Mouse (Mus musculus): ENCODE measurements around the gene Itch. TPM values are rescaled to one million over a fixed set of nuclear protein-coding genes. Genes with fewer than 3 reads are reported as not detected.
"Not testable (repeated sequence)": the region's sequence is repeated elsewhere in the genome, so short reads cannot be mapped to it uniquely, and the experiment has no call there.

Itch gene
- polyA plus RNA-seq, 1 experiment from 2014 or later: 18.4 TPM

DNA sequence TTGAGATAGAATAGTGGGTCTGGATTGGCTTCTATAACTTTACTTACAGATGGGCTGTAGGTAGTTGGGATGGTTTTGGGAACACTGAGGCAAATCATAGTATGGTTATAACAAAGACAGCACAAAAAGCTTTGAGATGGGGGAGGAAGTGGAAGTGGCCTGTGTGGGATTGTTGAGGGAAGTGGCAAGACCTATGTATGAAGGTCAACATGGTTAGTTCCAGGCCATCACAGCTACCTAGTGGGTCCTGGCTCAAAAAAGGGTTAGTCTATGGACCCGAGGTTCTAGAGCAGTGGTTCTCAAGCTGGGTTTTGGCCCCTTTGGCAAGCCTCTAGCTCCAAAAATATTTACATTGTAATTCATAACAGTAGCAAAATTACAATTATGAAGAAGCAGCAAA is 2.2 kb downstream of the Itch start:
- H3K27me3 ChIP-seq (ENCODE audit: control insufficient read depth, insufficient read depth, low read length): no peaks in the 10 kb centered on the region
- ATAC-seq (ENCODE audit: low FRiP score, low TSS enrichment): no peak
- H3K27ac ChIP-seq (replicated peaks): no peak overlapping the region
- H3K36me3 ChIP-seq (ENCODE audit: control insufficient read depth, insufficient read depth, low read length): no peaks in the 10 kb centered on the region
- H3K4me1 ChIP-seq (replicated peaks; ENCODE audit: control insufficient read depth, insufficient read depth): 0 out of 2 replicates have a peak, but pooled peaks cover 2% of the 10 kb centered on the region
- H3K4me3 ChIP-seq (ENCODE audit: low read depth, low read length): no peak overlapping the region
- no peaks in the 10 kb centered on the region for H3K9me3 ChIP-seq (ENCODE audit: control insufficient read depth, low read length)
- 50% methylated on average over 1 of the region's 1 CpGs for WGBS
- DNase-seq (ENCODE audit: low spot score): no peak
- no peak overlapping the region for H3K9ac ChIP-seq (ENCODE audit: low read length)
- 0 out of 2 replicates have a peak overlapping the region, but pooled peaks have one; percentile 21 for H3K4me2 ChIP-seq (replicated peaks; ENCODE audit: low read depth)
- TF ChIP-seq EP300 (optimal IDR thresholded peaks at IDR 0.05) (no peak), CTCF (IDR thresholded peaks at IDR 0.05; ENCODE audit: low read depth) (no peak)

DNA sequence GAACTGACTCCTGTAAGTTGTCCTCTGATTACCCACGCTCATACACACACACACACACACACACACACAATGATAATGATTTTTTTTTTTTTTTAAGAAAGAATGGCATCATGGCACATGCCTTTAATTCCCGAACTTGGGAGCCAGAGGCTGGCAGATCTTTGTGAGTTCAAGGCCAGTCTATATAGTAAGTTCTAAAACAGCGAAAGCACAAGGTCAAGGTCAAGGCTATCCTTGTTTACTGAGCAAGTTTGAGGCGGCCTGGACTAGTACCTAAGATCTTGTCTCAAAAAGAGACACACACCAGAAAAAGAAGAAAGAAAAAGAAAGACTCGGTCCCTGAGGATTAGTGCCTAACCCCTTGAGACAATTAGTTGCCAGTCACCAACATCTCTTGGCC is 7.7 kb downstream of the Itch start:
- Histone ChIP-seq H3K27ac (replicated peaks) (no peak overlapping the region), H3K4me1 (replicated peaks; ENCODE audit: control insufficient read depth, insufficient read depth) (0 out of 2 replicates have a peak, but pooled peaks cover under 1% of the 10 kb centered on the region), H3K27me3 (ENCODE audit: control insufficient read depth, insufficient read depth, low read length) (no peaks in the 10 kb centered on the region), H3K9ac (ENCODE audit: low read length) (no peak overlapping the region), H3K4me3 (ENCODE audit: low read depth, low read length) (no peak overlapping the region), H3K4me2 (replicated peaks; ENCODE audit: low read depth) (no peak overlapping the region), H3K36me3 (ENCODE audit: control insufficient read depth, insufficient read depth, low read length) (peaks cover 4% of the 10 kb centered on the region; the same call in 1 of the 2 replicates), H3K9me3 (ENCODE audit: control insufficient read depth, low read length) (no peaks in the 10 kb centered on the region)
- ATAC-seq (ENCODE audit: low FRiP score, low TSS enrichment) (no peak), DNase-seq (ENCODE audit: low spot score) (no peak)
- no peak for TF ChIP-seq CTCF (IDR thresholded peaks at IDR 0.05; ENCODE audit: low read depth)
- TF ChIP-seq EP300 (optimal IDR thresholded peaks at IDR 0.05): no peak
- 92% methylated on average over 5 of the region's 5 CpGs for WGBS

DNA sequence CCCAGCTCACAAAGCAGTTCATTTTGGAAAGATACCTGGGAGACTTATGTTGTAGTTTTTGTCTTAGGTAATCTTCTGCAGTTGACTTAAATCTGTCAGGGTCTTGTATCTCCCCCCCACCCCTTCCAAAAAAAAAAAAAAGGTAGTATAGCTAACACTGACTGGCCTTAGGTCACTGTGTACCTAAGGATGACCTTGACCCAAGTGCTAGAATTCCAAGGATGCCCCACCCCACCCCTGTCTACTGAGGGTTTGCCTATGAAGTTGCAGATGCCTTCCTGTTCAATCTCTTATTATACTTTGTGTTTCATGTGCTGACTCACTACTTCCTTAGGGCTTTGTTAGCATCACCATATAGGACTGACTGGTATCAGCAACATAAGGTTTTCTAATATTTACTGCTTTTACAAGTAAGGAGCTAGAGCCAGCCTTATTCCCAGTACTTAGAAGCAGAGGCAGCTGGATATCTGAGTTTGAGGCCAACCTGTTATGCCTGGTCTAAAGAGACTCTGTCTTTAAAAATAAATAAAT is 8.8 kb downstream of the Itch start:
- TF ChIP-seq EP300 (optimal IDR thresholded peaks at IDR 0.05) (no peak), CTCF (IDR thresholded peaks at IDR 0.05; ENCODE audit: low read depth) (no peak)
- H3K9me3 ChIP-seq (ENCODE audit: control insufficient read depth, low read length): no peaks in the 10 kb centered on the region
- H3K27me3 ChIP-seq (ENCODE audit: control insufficient read depth, insufficient read depth, low read length): no peaks in the 10 kb centered on the region
- ATAC-seq (ENCODE audit: low FRiP score, low TSS enrichment) (0 out of 2 replicates have a peak, but pooled peaks have one; percentile 10), DNase-seq (ENCODE audit: low spot score) (no peak)
- H3K27ac ChIP-seq (replicated peaks): no peak overlapping the region
- H3K9ac ChIP-seq (ENCODE audit: low read length): no peak overlapping the region
- H3K4me2 ChIP-seq (replicated peaks; ENCODE audit: low read depth): no peak overlapping the region
- no peak overlapping the region for H3K4me3 ChIP-seq (ENCODE audit: low read depth, low read length)
- H3K4me1 ChIP-seq (replicated peaks; ENCODE audit: control insufficient read depth, insufficient read depth): no peaks in the 10 kb centered on the region
- H3K36me3 ChIP-seq (ENCODE audit: control insufficient read depth, insufficient read depth, low read length): peaks cover 4% of the 10 kb centered on the region

DNA sequence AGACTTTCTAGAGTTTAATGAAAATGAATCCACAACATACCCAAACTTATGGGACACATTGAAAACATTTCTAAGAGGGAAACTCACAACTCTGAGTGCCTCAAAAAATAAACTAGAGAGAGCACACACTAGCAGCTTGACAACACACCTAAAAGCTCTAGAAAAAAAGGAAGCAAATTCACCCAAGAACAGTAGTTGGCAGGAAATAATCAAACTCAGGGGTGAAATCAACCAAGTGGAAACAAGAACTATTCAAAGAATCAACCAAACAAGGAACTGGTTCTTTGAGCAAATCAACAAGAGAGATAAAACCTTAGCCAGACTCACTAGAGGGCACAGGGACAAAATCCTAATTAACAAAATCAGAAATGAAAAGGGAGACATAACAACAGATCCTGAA is 16.0 kb downstream of the Itch start:
- not testable (repeated sequence) for H3K4me1 ChIP-seq (replicated peaks; ENCODE audit: control insufficient read depth, insufficient read depth); H3K36me3 ChIP-seq (ENCODE audit: control insufficient read depth, insufficient read depth, low read length); H3K4me2 ChIP-seq (replicated peaks; ENCODE audit: low read depth); H3K4me3 ChIP-seq (ENCODE audit: low read depth, low read length); ATAC-seq (ENCODE audit: low FRiP score, low TSS enrichment); H3K27ac ChIP-seq (replicated peaks); DNase-seq (ENCODE audit: low spot score); H3K9me3 ChIP-seq (ENCODE audit: control insufficient read depth, low read length); H3K27me3 ChIP-seq (ENCODE audit: control insufficient read depth, insufficient read depth, low read length); H3K9ac ChIP-seq (ENCODE audit: low read length)

DNA sequence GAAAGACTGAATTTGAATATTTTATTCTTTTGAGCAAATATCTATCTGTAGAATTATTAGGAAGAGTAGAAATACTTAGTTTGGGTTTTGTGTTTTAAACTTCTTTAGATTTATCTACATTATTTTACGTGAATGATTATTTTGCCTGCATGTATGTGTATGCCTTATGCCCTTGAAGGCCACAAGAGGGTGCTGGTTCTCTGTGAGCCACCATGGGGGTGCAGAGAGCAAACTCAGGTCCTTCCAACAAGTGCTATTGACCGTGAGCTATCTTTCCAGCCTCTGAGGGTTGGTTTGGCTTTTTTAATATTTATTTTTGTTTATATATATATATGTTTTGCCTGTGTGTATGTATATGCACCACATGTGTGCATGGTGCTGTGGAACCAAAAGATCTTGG is 74.1 kb downstream of the Itch start:
- peaks cover 14% of the 10 kb centered on the region; the same call in 1 of the 2 replicates for H3K36me3 ChIP-seq (ENCODE audit: control insufficient read depth, insufficient read depth, low read length)
- 74% methylated on average over 2 of the region's 2 CpGs for WGBS
- DNase-seq (ENCODE audit: low spot score): peak; percentile 23

DNA sequence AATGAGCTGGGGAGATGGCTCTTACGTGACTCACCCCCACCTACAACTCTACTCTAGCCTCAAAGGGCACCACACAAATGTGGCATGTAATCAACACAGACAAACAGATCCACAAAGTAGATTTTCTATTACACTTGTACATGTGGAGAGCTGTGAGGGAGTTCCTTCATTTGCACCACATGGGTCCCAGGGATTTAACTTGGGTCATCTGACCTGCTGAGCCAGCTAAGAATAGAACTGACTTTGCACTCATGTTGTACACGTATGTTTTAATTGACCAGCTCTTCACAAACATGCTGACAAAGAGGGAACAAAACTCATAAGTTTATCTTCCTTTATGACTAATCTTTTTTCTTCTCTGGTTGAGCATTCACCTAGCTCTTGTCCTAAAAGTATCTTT is 89.8 kb downstream of the Itch start:
- no peak overlapping the region for H3K27ac ChIP-seq (replicated peaks)
- TF ChIP-seq EP300 (optimal IDR thresholded peaks at IDR 0.05): no peak
- no peak for TF ChIP-seq CTCF (IDR thresholded peaks at IDR 0.05; ENCODE audit: low read depth)
- no peaks in the 10 kb centered on the region for H3K9me3 ChIP-seq (ENCODE audit: control insufficient read depth, low read length)
- no peaks in the 10 kb centered on the region for H3K27me3 ChIP-seq (ENCODE audit: control insufficient read depth, insufficient read depth, low read length)
- DNase-seq (ENCODE audit: low spot score): no peak
- no peak for ATAC-seq (ENCODE audit: low FRiP score, low TSS enrichment)
- H3K9ac ChIP-seq (ENCODE audit: low read length): no peak overlapping the region
- 77% methylated on average over 2 of the region's 2 CpGs for WGBS
- peaks cover 27% of the 10 kb centered on the region for H3K36me3 ChIP-seq (ENCODE audit: control insufficient read depth, insufficient read depth, low read length)
- H3K4me1 ChIP-seq (replicated peaks; ENCODE audit: control insufficient read depth, insufficient read depth): no peaks in the 10 kb centered on the region
- H3K4me3 ChIP-seq (ENCODE audit: low read depth, low read length): no peak overlapping the region
- H3K4me2 ChIP-seq (replicated peaks; ENCODE audit: low read depth): no peak overlapping the region

More for the DNA sequence above, 74.1 kb downstream of the Itch start:
- Histone ChIP-seq H3K4me3 (ENCODE audit: low read depth, low read length) (no peak overlapping the region), H3K9me3 (ENCODE audit: control insufficient read depth, low read length) (no peaks in the 10 kb centered on the region), H3K27ac (replicated peaks) (no peak overlapping the region), H3K4me2 (replicated peaks; ENCODE audit: low read depth) (no peak overlapping the region), H3K4me1 (replicated peaks; ENCODE audit: control insufficient read depth, insufficient read depth) (no peaks in the 10 kb centered on the region), H3K9ac (ENCODE audit: low read length) (no peak overlapping the region), H3K27me3 (ENCODE audit: control insufficient read depth, insufficient read depth, low read length) (no peaks in the 10 kb centered on the region)
- TF ChIP-seq EP300 (optimal IDR thresholded peaks at IDR 0.05): no peak
- peak; percentile 78 for TF ChIP-seq CTCF (IDR thresholded peaks at IDR 0.05; ENCODE audit: low read depth)
- ATAC-seq (ENCODE audit: low FRiP score, low TSS enrichment): no peak

All from stomach, postnatal 0 days (tissue).